Mouse (Mus musculus) adrenal gland, postnatal 25 days (tissue): ENCODE results near the gene Acss2. TPM values are rescaled to one million over a fixed set of nuclear protein-coding genes. Genes with fewer than 3 reads are reported as not detected.
"Not testable (repeated sequence)": the region's sequence is repeated elsewhere in the genome, so short reads cannot be mapped to it uniquely, and the experiment has no call there.

ENCODE experiments used
- DNase-seq: peaks from one replicate; pipeline ENCODE4 v3.0.0; 2021; ENCODE audit warnings: mixed read lengths
- total RNA-seq: library from RNA; stranded (reverse); gene quantifications from 2 replicates; pipeline ENCODE4 v1.2.3, GENCODE M21; 2021

Acss2 gene
- total RNA-seq, 1 experiment from 2014 or later = 89.3 TPM

- no peak for DNase-seq
These were observed 73.1 kb downstream of the Acss2 start for GRCm38 (mm10) chr2:155590876-155591275.

GRCm38 (mm10) chr2:155591676-155592075, 73.9 kb downstream of the Acss2 start:
- no peak for DNase-seq

- DNase-seq = peak; percentile 100
These were observed 74.5 kb downstream of the Acss2 start, which contains the start of gene Gss for GRCm38 (mm10) chr2:155592137-155592853. Gene Gss, minus strand, starts transcription at chr2:155592810.

GRCm38 (mm10) chr2:155592854-155593283, 75.1 kb downstream of the Acss2 start:
- DNase-seq = no peak

GRCm38 (mm10) chr2:155595516-155595915, 77.8 kb downstream of the Acss2 start:
- DNase-seq = no peak

- DNase-seq = no peak
These were observed 86.0 kb downstream of the Acss2 start for GRCm38 (mm10) chr2:155603707-155604106.

- no peak for DNase-seq
These were observed 87.0 kb downstream of the Acss2 start for GRCm38 (mm10) chr2:155604560-155605235.

- DNase-seq = not testable (repeated sequence)
These were observed 87.5 kb downstream of the Acss2 start for GRCm38 (mm10) chr2:155605236-155605589.

GRCm38 (mm10) chr2:155606360-155606759, 88.6 kb downstream of the Acss2 start:
- DNase-seq = no peak

GRCm38 (mm10) chr2:155610978-155611377, 93.2 kb downstream of the Acss2 start, which contains the start of gene Myh7b:
Gene Myh7b, plus strand, starts transcription at chr2:155611212.
- no peak for DNase-seq

- no peak for DNase-seq
These were observed 94.2 kb downstream of the Acss2 start for GRCm38 (mm10) chr2:155611834-155612550.

GRCm38 (mm10) chr2:155613326-155613755, 95.6 kb downstream of the Acss2 start:
- DNase-seq = peak; percentile 81

- DNase-seq = no peak
These were observed 96.2 kb downstream of the Acss2 start for GRCm38 (mm10) chr2:155613953-155614352.

GRCm38 (mm10) chr2:155616971-155617370, 99.2 kb downstream of the Acss2 start:
- no peak for DNase-seq

GRCm38 (mm10) chr2:155619817-155620216, 102.1 kb downstream of the Acss2 start:
- DNase-seq = peak; percentile 92

- no peak for DNase-seq
These were observed 104.9 kb downstream of the Acss2 start for GRCm38 (mm10) chr2:155622606-155623005.

- no peak for DNase-seq
These were observed 106.2 kb downstream of the Acss2 start for GRCm38 (mm10) chr2:155623996-155624395.

- DNase-seq = no peak
These were observed 107.0 kb downstream of the Acss2 start for GRCm38 (mm10) chr2:155624730-155625129.

GRCm38 (mm10) chr2:155626277-155626676, 108.5 kb downstream of the Acss2 start:
- DNase-seq = no peak

GRCm38 (mm10) chr2:155627030-155627738, 109.4 kb downstream of the Acss2 start:
- peak; percentile 76 for DNase-seq

- DNase-seq = no peak
These were observed 110.4 kb downstream of the Acss2 start for GRCm38 (mm10) chr2:155628112-155628511.

- no peak for DNase-seq
These were observed 110.8 kb downstream of the Acss2 start for GRCm38 (mm10) chr2:155628519-155628918.
